Mouse (Mus musculus): Measurements from ENCODE around the gene Dync1i2.

- no peak for TF ChIP-seq CTCF (IDR thresholded peaks at IDR 0.05; ENCODE audit: insufficient read depth, low read length)
- TF ChIP-seq POLR2A (IDR thresholded peaks at IDR 0.05; ENCODE audit: borderline replicate concordance, extremely low read depth, low read depth, low read length) = no peak
Measured at GRCm38 (mm10) chr2:71196947-71197346, 14.6 kb upstream of the Dync1i2 start.

Measured in lung, adult 2 months (tissue).